Mouse (Mus musculus): ENCODE results near the gene Atm.

The Atm gene

GRCm38 (mm10) chr9:53409427-53409826 is 127.1 kb downstream of the Atm start:
- DNase-seq (ENCODE audit: inconsistent age in 2 of 2, low spot score in 1 of 2): no peak

- DNase-seq (ENCODE audit: inconsistent age in 2 of 2, low spot score in 1 of 2): peak in 1 of 2 experiments; percentile 58
Measured at GRCm38 (mm10) chr9:53408953-53409361, 127.6 kb downstream of the Atm start.

- DNase-seq (ENCODE audit: inconsistent age in 2 of 2, low spot score in 1 of 2): no peak
Measured at GRCm38 (mm10) chr9:53408548-53408947, 128.0 kb downstream of the Atm start.

- DNase-seq (ENCODE audit: inconsistent age in 2 of 2, low spot score in 1 of 2): peak; percentile 87 to 95
Measured at GRCm38 (mm10) chr9:53404753-53405722, 131.5 kb downstream of the Atm start.

- DNase-seq (ENCODE audit: inconsistent age in 2 of 2, low spot score in 1 of 2): peak in 1 of 2 experiments; percentile 29
Measured at GRCm38 (mm10) chr9:53404050-53404752, 132.3 kb downstream of the Atm start.

- DNase-seq (ENCODE audit: inconsistent age in 2 of 2, low spot score in 1 of 2): no peak
Measured at GRCm38 (mm10) chr9:53402991-53403390, 133.5 kb downstream of the Atm start.

- DNase-seq (ENCODE audit: inconsistent age in 2 of 2, low spot score in 1 of 2): peak; percentile 66 to 88
Measured at GRCm38 (mm10) chr9:53402291-53402711, 134.2 kb downstream of the Atm start, which contains the start of gene 4930550C14Rik. Gene 4930550C14Rik (plus strand): TSS chr9:53402325.

GRCm38 (mm10) chr9:53401146-53401545 is 135.4 kb downstream of the Atm start:
- no peak for DNase-seq (ENCODE audit: inconsistent age in 2 of 2, low spot score in 1 of 2)

- no peak for DNase-seq (ENCODE audit: inconsistent age in 2 of 2, low spot score in 1 of 2)
Measured at GRCm38 (mm10) chr9:53400696-53401095, 135.8 kb downstream of the Atm start.

- peak in 1 of 2 experiments; percentile 19 for DNase-seq (ENCODE audit: inconsistent age in 2 of 2, low spot score in 1 of 2)
Measured at GRCm38 (mm10) chr9:53399537-53399936, 137.0 kb downstream of the Atm start.

GRCm38 (mm10) chr9:53398388-53398700 is 138.2 kb downstream of the Atm start:
- peak; percentile 46 to 85 for DNase-seq (ENCODE audit: inconsistent age in 2 of 2, low spot score in 1 of 2)

- no peak for DNase-seq (ENCODE audit: inconsistent age in 2 of 2, low spot score in 1 of 2)
Measured at GRCm38 (mm10) chr9:53397685-53398387, 138.7 kb downstream of the Atm start.

GRCm38 (mm10) chr9:53390136-53390535 is 146.4 kb downstream of the Atm start:
- DNase-seq (ENCODE audit: inconsistent age in 2 of 2, low spot score in 1 of 2): no peak

Measured in adrenal gland, adult (tissue).